Mouse (Mus musculus): ENCODE measurements at regions not wholly inside any gene's neighbourhood (a gene's known extent, or its start where the extent isn't known, plus 50 kb on each side); places are given as distances from the start of the nearest gene placed in this dataset.
"Not testable (repeated sequence)": the region's sequence is repeated elsewhere in the genome, so short reads cannot be mapped to it uniquely, and the experiment has no call there.

DNA sequence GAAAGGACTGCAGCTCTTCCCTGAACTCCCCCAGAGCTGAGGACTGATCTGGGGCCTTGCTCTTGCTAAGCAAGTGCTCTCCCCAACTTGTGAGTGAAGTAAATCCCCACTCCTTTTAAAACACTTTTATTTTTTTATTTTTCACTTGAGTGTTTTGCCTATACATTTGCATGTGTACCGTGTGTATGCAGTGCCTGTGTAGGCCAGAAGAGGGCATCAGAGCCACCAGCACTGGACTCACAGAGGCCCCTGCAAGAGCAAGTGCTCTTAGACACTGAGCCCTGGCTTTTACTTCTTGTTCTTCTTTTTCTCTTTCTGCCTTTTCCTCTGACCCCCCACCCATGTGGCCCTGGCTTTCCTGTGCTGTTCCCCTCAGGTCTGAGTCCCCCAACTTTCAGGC, 56.2 kb upstream of the Slc2a12 start:
- not testable (repeated sequence) for ATAC-seq (ENCODE audit: low FRiP score); H3K9ac ChIP-seq (replicated peaks; ENCODE audit: low read length, poor library complexity, severe bottlenecking); H3K27me3 ChIP-seq (ENCODE audit: insufficient read depth, low read length); H3K4me3 ChIP-seq (ENCODE audit: low read depth, low read length); H3K36me3 ChIP-seq (ENCODE audit: insufficient read depth, low read length); H3K27ac ChIP-seq (ENCODE audit: low read depth, low read length); H3K9me3 ChIP-seq (ENCODE audit: low read length); H3K4me1 ChIP-seq (ENCODE audit: insufficient read depth, low read length); H3K4me2 ChIP-seq (ENCODE audit: low read depth, low read length, poor library complexity, severe bottlenecking)
- TF ChIP-seq CTCF (IDR thresholded peaks at IDR 0.05), result peak; percentile 55
- peak; percentile 8 for DNase-seq (ENCODE audit: low spot score)
- 100% methylated on average over 1 of the region's 1 CpGs for WGBS

DNA sequence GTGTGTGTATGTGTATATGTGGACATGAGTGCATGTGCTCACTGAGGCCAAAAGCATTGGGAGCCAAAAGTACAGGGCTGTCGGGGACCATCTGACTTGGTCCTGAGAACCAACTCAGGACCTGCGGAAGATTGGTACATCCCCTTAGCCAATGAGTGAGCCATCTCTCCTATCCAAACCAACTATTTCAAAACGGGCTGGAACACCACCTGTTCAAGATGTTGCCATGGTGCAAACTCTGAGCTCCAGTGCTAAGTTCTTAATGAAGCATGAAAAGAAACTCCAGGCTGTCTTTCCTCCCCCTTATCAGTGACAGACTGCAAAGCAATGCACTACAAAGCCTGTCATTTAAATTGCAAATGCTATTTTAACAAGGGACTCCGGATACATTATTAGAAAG, 53.1 kb upstream of the Slc2a12 start:
- H3K27me3 ChIP-seq (ENCODE audit: insufficient read depth, low read length); H3K9me3 ChIP-seq (ENCODE audit: low read length); H3K36me3 ChIP-seq (ENCODE audit: insufficient read depth, low read length); H3K4me2 ChIP-seq (ENCODE audit: low read depth, low read length, poor library complexity, severe bottlenecking); H3K4me1 ChIP-seq (ENCODE audit: insufficient read depth, low read length); H3K27ac ChIP-seq (ENCODE audit: low read depth, low read length); H3K9ac ChIP-seq (replicated peaks; ENCODE audit: low read length, poor library complexity, severe bottlenecking); DNase-seq (ENCODE audit: low spot score); H3K4me3 ChIP-seq (ENCODE audit: low read depth, low read length): not testable (repeated sequence)
- ATAC-seq (ENCODE audit: low FRiP score), result peak; percentile 44; the same call in 1 of the 2 replicates
- WGBS, result 12% methylated on average over 4 of the region's 4 CpGs

- H3K4me3 ChIP-seq (ENCODE audit: low read depth, low read length); ATAC-seq (ENCODE audit: low FRiP score); H3K27me3 ChIP-seq (ENCODE audit: insufficient read depth, low read length); H3K27ac ChIP-seq (ENCODE audit: low read depth, low read length); H3K9me3 ChIP-seq (ENCODE audit: low read length); H3K4me2 ChIP-seq (ENCODE audit: low read depth, low read length, poor library complexity, severe bottlenecking); DNase-seq (ENCODE audit: low spot score); H3K36me3 ChIP-seq (ENCODE audit: insufficient read depth, low read length); H3K4me1 ChIP-seq (ENCODE audit: insufficient read depth, low read length); H3K9ac ChIP-seq (replicated peaks; ENCODE audit: low read length, poor library complexity, severe bottlenecking): not testable (repeated sequence)
- 8% methylated on average over 4 of the region's 4 CpGs for WGBS
Measured at GRCm38 (mm10) chr10:22592189-22592603, 52.6 kb upstream of the Slc2a12 start.

- not testable (repeated sequence) for ATAC-seq (ENCODE audit: low FRiP score); H3K27me3 ChIP-seq (ENCODE audit: insufficient read depth, low read length); DNase-seq (ENCODE audit: low spot score); H3K4me2 ChIP-seq (ENCODE audit: low read depth, low read length, poor library complexity, severe bottlenecking); H3K36me3 ChIP-seq (ENCODE audit: insufficient read depth, low read length); H3K4me3 ChIP-seq (ENCODE audit: low read depth, low read length); H3K9me3 ChIP-seq (ENCODE audit: low read length); H3K4me1 ChIP-seq (ENCODE audit: insufficient read depth, low read length); H3K27ac ChIP-seq (ENCODE audit: low read depth, low read length); H3K9ac ChIP-seq (replicated peaks; ENCODE audit: low read length, poor library complexity, severe bottlenecking)
- WGBS, result 52% methylated on average over 6 of the region's 6 CpGs
Measured at GRCm38 (mm10) chr10:22592752-22593151, 52.1 kb upstream of the Slc2a12 start.
